Mouse (Mus musculus) layer of hippocampus, adult 18-20 months (tissue): ENCODE results near the gene Ankdd1a. TPM values are rescaled to one million over a fixed set of nuclear protein-coding genes. Genes with fewer than 3 reads are reported as not detected.

Experiments
- DNase-seq, 2 experiments: peaks; one replicate each; pipeline ENCODE4 v3.0.0; 2022; ENCODE audit warnings: low spot score in 2 of 2
- total RNA-seq, 2 experiments: library from RNA; stranded (reverse); gene quantifications; 2 replicates each; pipeline ENCODE4 v1.2.3; 2021

The Ankdd1a gene
- total RNA-seq, 2 experiments from 2014 or later, result 3.6 to 3.7 TPM

- DNase-seq, result no peak
Observed at GRCm38 (mm10) chr9:65545635-65546412, 25.8 kb upstream of the Ankdd1a start.

DNA sequence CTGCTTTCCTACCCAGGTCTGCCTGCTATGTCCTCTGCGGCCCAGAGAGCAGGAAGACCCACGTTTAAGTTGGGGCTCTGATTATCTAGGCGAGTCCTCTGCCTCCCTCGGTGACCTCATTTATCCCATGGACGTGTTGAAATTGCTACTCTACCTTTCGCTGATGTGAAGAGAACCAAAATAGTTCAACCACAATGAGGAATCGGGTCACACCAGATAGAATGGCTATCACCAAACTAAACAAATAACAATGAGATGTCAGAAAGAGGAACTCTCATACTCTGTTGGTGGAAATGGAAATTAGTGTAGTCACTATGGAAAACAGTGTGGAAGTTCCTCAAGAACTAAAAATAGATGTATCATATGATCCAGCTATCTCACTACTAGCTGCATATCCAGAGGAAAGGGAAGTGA, 22.1 kb upstream of the Ankdd1a start:
- no peak for DNase-seq

DNA sequence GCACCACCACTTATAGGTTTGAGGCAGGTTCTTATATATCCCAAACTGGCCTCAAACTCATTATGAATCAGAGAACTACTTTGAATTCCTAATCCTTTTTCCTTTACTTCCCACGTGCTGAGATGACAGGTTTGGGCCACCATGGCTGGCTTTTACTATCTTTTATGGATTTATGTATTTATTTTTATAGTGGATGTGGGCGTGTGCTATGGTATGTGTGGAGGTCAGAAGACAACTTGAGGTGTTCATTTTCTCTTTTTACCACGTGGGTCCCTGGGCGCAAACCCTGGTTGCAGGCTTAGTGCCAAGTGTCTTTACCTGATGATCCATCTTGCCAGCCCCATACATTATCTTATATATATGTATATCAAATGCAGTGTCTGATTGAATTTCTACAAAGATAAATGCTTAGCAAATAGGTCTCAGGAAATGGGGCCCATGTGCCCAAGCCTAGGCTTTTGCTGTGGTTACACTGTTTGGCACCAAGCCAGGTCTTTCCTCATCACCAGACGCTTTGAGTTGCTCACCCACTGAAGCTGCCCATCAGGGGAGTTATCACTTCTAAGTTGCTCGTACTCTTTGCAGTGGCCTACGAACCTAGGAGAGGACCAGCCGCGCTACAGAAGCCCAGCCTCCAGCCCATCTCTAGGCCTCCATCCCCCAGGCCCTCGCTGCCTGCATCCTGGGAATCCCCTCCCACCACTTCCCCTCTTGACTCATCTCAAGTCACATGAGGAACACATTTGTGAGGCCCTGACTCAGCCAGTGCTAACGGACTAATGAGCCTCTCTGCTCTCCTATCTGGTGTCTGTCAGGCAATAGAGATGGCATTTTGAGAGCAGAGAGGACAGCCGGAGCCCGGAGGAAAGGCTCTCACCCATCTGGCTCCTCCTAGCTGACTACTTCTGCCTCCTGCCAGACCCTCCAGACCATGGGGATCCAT, 21.4 kb upstream of the Ankdd1a start:
- DNase-seq, result peak in 1 of 2 experiments; percentile 33

DNA sequence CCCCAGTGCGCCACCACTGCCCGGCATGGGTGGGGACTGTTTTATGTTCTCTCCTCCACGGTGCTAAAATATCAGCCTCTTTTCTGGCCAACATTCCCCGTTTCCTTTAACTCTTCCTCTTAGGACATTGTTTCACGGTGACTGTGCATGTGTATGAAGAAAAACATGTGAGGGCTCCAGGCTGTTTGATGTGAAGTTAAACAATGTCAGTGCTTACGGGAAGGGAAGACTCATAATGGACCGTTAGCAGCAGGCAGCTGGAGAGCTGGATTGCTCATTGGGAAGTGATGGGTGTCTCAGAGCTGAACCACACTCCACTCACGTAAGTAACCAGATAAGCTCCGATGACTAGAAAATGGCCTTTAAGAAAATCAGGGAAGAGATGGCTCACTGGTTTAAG, 19.7 kb upstream of the Ankdd1a start:
- DNase-seq, result no peak

GRCm38 (mm10) chr9:65537901-65538630, 18.1 kb upstream of the Ankdd1a start:
- no peak for DNase-seq

- no peak for DNase-seq
Observed at GRCm38 (mm10) chr9:65536491-65536890, 16.5 kb upstream of the Ankdd1a start.

GRCm38 (mm10) chr9:65535789-65536469, 15.9 kb upstream of the Ankdd1a start:
- DNase-seq, result no peak

- no peak for DNase-seq
Observed at GRCm38 (mm10) chr9:65535191-65535722, 15.3 kb upstream of the Ankdd1a start.

DNA sequence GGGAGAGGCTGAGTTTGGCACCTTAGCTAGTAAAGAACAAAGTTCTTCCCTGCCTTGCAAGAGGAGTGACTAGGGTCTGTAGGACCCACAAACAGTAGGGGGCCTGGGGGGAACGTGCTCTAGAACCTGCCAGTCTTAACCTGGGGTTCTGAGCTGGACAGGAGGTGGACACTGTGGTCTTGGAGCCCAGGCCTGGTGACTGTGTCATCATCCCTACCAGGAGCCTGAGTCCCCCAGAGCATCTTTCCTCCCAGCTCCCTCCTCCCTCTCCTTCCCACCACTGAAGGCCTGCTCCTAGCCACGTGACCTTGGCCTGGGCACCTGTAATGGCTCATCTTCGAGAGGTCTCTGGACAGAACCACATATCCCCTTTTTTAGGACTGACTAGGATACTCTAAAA, 14.1 kb upstream of the Ankdd1a start:
- DNase-seq, result no peak

GRCm38 (mm10) chr9:65532986-65533385, 13.0 kb upstream of the Ankdd1a start:
- DNase-seq, result no peak

DNA sequence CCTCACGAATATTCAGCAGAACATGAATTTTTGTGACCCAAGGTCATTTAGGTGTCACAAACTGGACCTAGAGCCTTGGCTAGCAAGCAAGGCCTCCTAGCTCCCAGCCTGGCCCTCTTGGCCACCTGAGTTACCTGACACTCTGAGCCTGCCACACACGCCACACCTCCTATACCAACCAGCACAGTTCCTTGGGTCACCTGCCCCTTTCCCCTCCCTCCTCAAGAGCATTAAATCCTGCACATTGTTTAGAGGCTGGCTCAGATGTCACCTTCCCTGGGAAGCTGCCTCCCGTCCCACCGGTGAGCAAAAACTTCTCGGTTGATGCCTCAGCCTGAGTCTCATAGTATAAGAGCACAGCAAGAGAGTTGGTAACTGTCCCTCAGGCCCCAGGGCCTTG, 11.3 kb upstream of the Ankdd1a start:
- DNase-seq, result no peak

DNA sequence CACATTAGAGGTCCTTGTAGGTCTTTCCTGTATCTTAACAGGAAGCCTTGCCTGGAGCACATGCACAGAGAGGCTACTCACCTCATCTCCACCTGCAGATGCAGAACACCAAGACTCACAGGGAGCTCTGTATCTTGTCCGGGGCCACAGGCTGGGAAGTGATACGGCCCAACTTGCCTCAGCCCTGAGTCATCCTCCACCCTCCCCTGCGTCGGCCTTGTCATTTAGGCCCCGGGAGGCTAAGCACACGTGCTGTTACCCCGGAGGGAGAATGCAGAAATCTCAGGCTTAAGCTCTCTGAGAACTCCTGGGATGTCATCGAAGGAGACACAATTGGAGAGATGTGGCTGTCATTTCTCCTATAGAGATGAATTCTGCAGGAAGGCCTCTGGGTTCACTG, 9.7 kb upstream of the Ankdd1a start:
- no peak for DNase-seq

- DNase-seq, result no peak
Observed at GRCm38 (mm10) chr9:65528417-65529038, 8.5 kb upstream of the Ankdd1a start.

- no peak for DNase-seq
Observed at GRCm38 (mm10) chr9:65525445-65526195, 5.6 kb upstream of the Ankdd1a start.

- DNase-seq, result peak; percentile 70 to 90
Observed at GRCm38 (mm10) chr9:65523611-65524364, 3.8 kb upstream of the Ankdd1a start.

- DNase-seq, result peak; percentile 44 to 58
Observed at GRCm38 (mm10) chr9:65520505-65520876, 498 bp upstream of the Ankdd1a start.

GRCm38 (mm10) chr9:65514851-65515261, 5.1 kb downstream of the Ankdd1a start:
- no peak for DNase-seq

GRCm38 (mm10) chr9:65514431-65514830, 5.6 kb downstream of the Ankdd1a start:
- no peak for DNase-seq

- no peak for DNase-seq
Observed at GRCm38 (mm10) chr9:65512520-65512919, 7.5 kb downstream of the Ankdd1a start.
